Mouse (Mus musculus): ENCODE measurements around the gene Tuba1b.

The Tuba1b gene

GRCm38 (mm10) chr15:98887526-98887925 lies 46.8 kb downstream of the Tuba1b start:
- DNase-seq (ENCODE audit: low read depth) = no peak

GRCm38 (mm10) chr15:98886667-98887387 lies 47.5 kb downstream of the Tuba1b start:
- DNase-seq (ENCODE audit: low read depth) = no peak

GRCm38 (mm10) chr15:98884106-98884505 lies 50.3 kb downstream of the Tuba1b start:
- no peak for DNase-seq (ENCODE audit: low read depth)

- DNase-seq (ENCODE audit: low read depth) = no peak
These were observed 50.7 kb downstream of the Tuba1b start for GRCm38 (mm10) chr15:98883661-98884060.

- no peak for DNase-seq (ENCODE audit: low read depth)
These were observed 52.7 kb downstream of the Tuba1b start for GRCm38 (mm10) chr15:98881656-98882008.
